26 mouse cellular contexts compared by ENCODE assay signal in the genomic region with DNA sequence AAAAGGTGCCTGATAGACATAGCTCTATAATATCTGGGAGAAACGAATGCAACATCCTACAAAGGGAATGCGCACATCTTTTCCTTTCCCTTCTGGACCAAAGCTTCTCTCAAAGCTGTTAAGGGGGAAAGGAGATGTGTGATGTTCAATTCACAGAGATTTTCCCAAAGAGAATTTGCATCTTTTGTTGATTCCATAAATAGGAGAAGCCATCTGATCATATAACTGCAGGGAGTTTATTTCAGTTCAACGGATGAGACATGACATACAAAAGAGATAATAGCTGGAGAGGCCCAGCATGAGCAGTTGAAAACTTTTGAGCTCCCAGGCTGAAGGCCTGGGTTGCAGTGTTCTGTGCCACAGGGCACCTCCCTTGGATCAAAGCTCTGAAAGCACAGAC.
A peak's percentile ranks its signal among the peaks of the same experiment; 100 is the strongest.
DNase-seq lines count a peak whose midpoint lies in the region; ATAC-seq and TF ChIP-seq lines count a peak whose summit lies in the region.
"Had no signal": no experiment of that assay in that cellular context is flagged by ENCODE, and none has a peak within 500 bp of the region (broad histone marks: within the 10 kb centered on the region; RNA-seq: fewer than 3 reads in every experiment).

No protein-coding gene starts in this region.

- peak overlapping the region; percentile 67 for H3K27ac ChIP-seq in left cerebral cortex, adult 2 months
- peak overlapping the region; percentile 37; the same call in 1 of the 2 replicates for H3K27ac ChIP-seq in cortical plate, adult 2 months (ENCODE audit: insufficient read depth, low read length)
- no peak overlapping the region for H3K27ac ChIP-seq in kidney, embryonic 14.5 days (ENCODE audit: low read depth, low read length)
- H3K27ac ChIP-seq: embryonic facial prominence, embryonic 10.5 days; embryonic facial prominence, embryonic 12.5 days; forebrain, embryonic 13.5 days; forebrain, embryonic 15.5 days had no signal

- H3K4me1 ChIP-seq in cortical plate, adult 2 months (ENCODE audit: control insufficient read depth, insufficient read depth, low read length), result peaks cover 3% of the 10 kb centered on the region
- H3K4me1 ChIP-seq in kidney, embryonic 14.5 days (ENCODE audit: control insufficient read depth, insufficient read depth, low read length), result no peaks in the 10 kb centered on the region
- H3K4me1 ChIP-seq: embryonic facial prominence, embryonic 10.5 days; embryonic facial prominence, embryonic 12.5 days; forebrain, embryonic 13.5 days; forebrain, embryonic 15.5 days had no signal

- DNase-seq in left cerebral cortex, adult 2 months (ENCODE audit: extremely low spot score in 1 of 2, low spot score in 2 of 2), result no peak
- no peak for DNase-seq in left cerebral cortex, adult 11 months (ENCODE audit: low spot score)
- DNase-seq in left cerebral cortex, postnatal 25 days (ENCODE audit: low spot score in 2 of 2), result peak; percentile 5 to 69
- DNase-seq in left cerebral cortex, adult 8-10 months (ENCODE audit: low spot score in 2 of 2), result no peak
- peak; percentile 69 for DNase-seq in brain, adult 2 months (ENCODE audit: low read depth, low spot score)
- DNase-seq: adrenal gland, adult 8-10 months; adrenal gland, postnatal 14 days; adrenal gland, postnatal 36 days; cerebellum, adult 11 months; cerebellum, adult 18-20 months; cerebellum, adult 8-10 months; cerebellum, adult 9-11 months; cerebellum, postnatal 14 days; cerebellum, postnatal 36 days; forebrain, postnatal 0 days had no signal

- no peak overlapping the region for H3K4me3 ChIP-seq in left cerebral cortex, adult 2 months
- H3K4me3 ChIP-seq in cortical plate, adult 2 months (ENCODE audit: insufficient read depth, low read length), result no peak overlapping the region
- H3K4me3 ChIP-seq in kidney, embryonic 14.5 days (ENCODE audit: low read length), result no peak overlapping the region
- H3K4me3 ChIP-seq: embryonic facial prominence, embryonic 10.5 days; embryonic facial prominence, embryonic 12.5 days; forebrain, embryonic 13.5 days; forebrain, embryonic 15.5 days had no signal

- H3K4me2 ChIP-seq in kidney, embryonic 14.5 days (replicated peaks; ENCODE audit: low read depth, low read length), result no peak overlapping the region
- H3K4me2 ChIP-seq: embryonic facial prominence, embryonic 12.5 days; forebrain, embryonic 13.5 days; forebrain, embryonic 15.5 days had no signal

- intact Hi-C loops in left cerebral cortex, adult 2 months (cut with DNase I), result loop anchor here (5.0 kb wide), 1 partner anchor 553 kb away; no protein-coding TSS in a partner anchor
- intact Hi-C loops in left cerebral cortex, postnatal 25 days (cut with DNase I), result no loop called here

- H3K36me3 ChIP-seq in kidney, embryonic 14.5 days (ENCODE audit: control insufficient read depth, insufficient read depth, low read length), result no peaks in the 10 kb centered on the region
- H3K36me3 ChIP-seq: embryonic facial prominence, embryonic 10.5 days; embryonic facial prominence, embryonic 12.5 days; forebrain, embryonic 15.5 days; G1E had no signal

- no peak for TF ChIP-seq POLR2A in cortical plate, adult 2 months (IDR thresholded peaks at IDR 0.05; ENCODE audit: extremely low read depth, insufficient read depth, low read length)

- no peak for ATAC-seq in kidney, embryonic 14.5 days (ENCODE audit: low FRiP score, low TSS enrichment)
- no peak for ATAC-seq in CD4-positive, CD25-positive, alpha-beta regulatory T cell, adult 4 months
- ATAC-seq: activated CD4-positive, CD25-positive, alpha-beta regulatory T cell, adult 4 months; forebrain, embryonic 13.5 days; forebrain, embryonic 15.5 days; forebrain, postnatal 0 days; Patski had no signal

- 81% methylated on average over 3 of the region's 3 CpGs for WGBS in kidney, embryonic 14.5 days

- no peaks in the 10 kb centered on the region for H3K9me3 ChIP-seq in kidney, embryonic 14.5 days (ENCODE audit: control insufficient read depth, low read length)
- H3K9me3 ChIP-seq: embryonic facial prominence, embryonic 10.5 days; embryonic facial prominence, embryonic 12.5 days; forebrain, embryonic 13.5 days; forebrain, embryonic 15.5 days had no signal

- H3K9ac ChIP-seq in kidney, embryonic 14.5 days (ENCODE audit: low read depth, low read length), result no peak overlapping the region
- H3K9ac ChIP-seq: embryonic facial prominence, embryonic 12.5 days; forebrain, embryonic 13.5 days; forebrain, embryonic 15.5 days; forebrain, postnatal 0 days had no signal

- no peaks in the 10 kb centered on the region for H3K27me3 ChIP-seq in kidney, embryonic 14.5 days (ENCODE audit: control insufficient read depth, insufficient read depth, low read length)
- H3K27me3 ChIP-seq: CH12.LX; embryonic facial prominence, embryonic 12.5 days; forebrain, embryonic 13.5 days; forebrain, embryonic 15.5 days had no signal

- TF ChIP-seq CTCF in left cerebral cortex, adult 2 months (IDR thresholded peaks at IDR 0.05), result no peak
- TF ChIP-seq CTCF in cortical plate, adult 2 months (IDR thresholded peaks at IDR 0.05; ENCODE audit: extremely low read depth, insufficient read depth, low read length), result no peak

Comparison
In these comparisons a context has a peak if more than half of its experiments do, and no peak if none do; other contexts are left out.
1. DNase-seq: peak in left cerebral cortex, postnatal 25 days (2 of 2) and brain, adult 2 months (single experiment); none in left cerebral cortex, adult 2 months (0 of 2), left cerebral cortex, adult 11 months (single experiment) and left cerebral cortex, adult 8-10 months (0 of 2).